Mouse (Mus musculus) CH12.LX (cell line): ENCODE results near the gene 1600014C23Rik. TPM values are rescaled to one million over a fixed set of nuclear protein-coding genes. Genes with fewer than 3 reads are reported as not detected.

ENCODE experiments used
- DNase-seq: peaks from one replicate; pipeline ENCODE4 v3.0.0-alpha.2; 2013; ENCODE audit errors: extremely low read depth
- H3K27ac ChIP-seq: 2 replicates; pipeline ENCODE4 v1.5.1; 2012; ENCODE audit warnings: low read depth, mild to moderate bottlenecking, control low read depth, moderate library complexity; ENCODE audit not compliant: insufficient read depth
- H3K27me3 ChIP-seq: replicated peaks from 2 replicates; pipeline ENCODE3; 2012; ENCODE audit warnings: inconsistent platforms
- H3K36me3 ChIP-seq, 2 experiments: replicated peaks in 1 of 2; 2 replicates each; pipeline versions ENCODE3 to v1.6.1; 2012; ENCODE audit warnings: inconsistent platforms in 1 of 2, low read length in 1 of 2, mild to moderate bottlenecking in 1 of 2, mixed read lengths in 1 of 2, moderate library complexity in 1 of 2; ENCODE audit not compliant: control insufficient read depth in 1 of 2, insufficient read depth in 1 of 2
- H3K4me1 ChIP-seq, 2 experiments: 2 replicates each; pipeline ENCODE4 v1.6.1; 2012; ENCODE audit warnings: inconsistent platforms in 1 of 2, moderate library complexity in 1 of 2; ENCODE audit not compliant: insufficient read depth in 2 of 2, control insufficient read depth in 1 of 2
- H3K4me2 ChIP-seq: 2 replicates; pipeline ENCODE4 v1.6.1; 2012; ENCODE audit warnings: low read depth, mild to moderate bottlenecking, control low read depth; ENCODE audit not compliant: poor library complexity, insufficient read depth, severe bottlenecking
- H3K4me3 ChIP-seq, 3 experiments: fragments of 150-350 bp in 1 of 3; sonication (generic) in 1 of 3; replicated peaks in 1 of 3; 2 replicates each; pipeline versions ENCODE3 to v1.5.1; 2011 to 2012; ENCODE audit warnings: low read depth in 2 of 3, low read length in 2 of 3, mild to moderate bottlenecking in 2 of 3, moderate library complexity in 2 of 3, control low read depth in 1 of 3, improper control_type of control experiment in 1 of 3, inconsistent platforms in 1 of 3, mixed read lengths in 1 of 3; ENCODE audit not compliant: poor library complexity in 1 of 3
- H3K79me2 ChIP-seq: replicated peaks from 2 replicates; pipeline ENCODE4 v1.6.1; 2012; ENCODE audit warnings: mild to moderate bottlenecking, moderate library complexity; ENCODE audit not compliant: control insufficient read depth, poor library complexity, insufficient read depth, severe bottlenecking; ENCODE audit errors: extremely low read depth
- H3K9ac ChIP-seq: 2 replicates; pipeline ENCODE4 v1.6.1; 2012; ENCODE audit warnings: low read depth, mild to moderate bottlenecking, control low read depth, moderate library complexity; ENCODE audit not compliant: insufficient read depth
- H3K9me3 ChIP-seq: replicated peaks from 2 replicates; pipeline ENCODE3; 2012; ENCODE audit warnings: low read length, inconsistent platforms, mixed read lengths
- E2F4 ChIP-seq: IDR thresholded peaks from 2 replicates; pipeline ENCODE4 v1.6.1; 2011; ENCODE audit warnings: low read depth, low read length, improper control_type of control experiment; ENCODE audit not compliant: insufficient replicate concordance
- ELF1 ChIP-seq: IDR thresholded peaks from 2 replicates; pipeline ENCODE4 v1.6.1; 2014; ENCODE audit warnings: low read depth, mild to moderate bottlenecking, inconsistent platforms, low read length, improper control_type of control experiment
- EP300 ChIP-seq: IDR thresholded peaks from 2 replicates; pipeline ENCODE4 v1.6.1; 2011; ENCODE audit warnings: low read length, improper control_type of control experiment
- ETS1 ChIP-seq: conservative IDR thresholded peaks from 2 replicates; pipeline ENCODE4 v1.6.1; 2012; ENCODE audit warnings: low read depth, mild to moderate bottlenecking, inconsistent platforms, low read length, improper control_type of control experiment, moderate library complexity
- HCFC1 ChIP-seq: IDR thresholded peaks from 2 replicates; pipeline ENCODE4 v1.6.1; 2012; ENCODE audit warnings: low read depth, mild to moderate bottlenecking, inconsistent platforms, low read length, improper control_type of control experiment
- IRF4 ChIP-seq: IDR thresholded peaks from 2 replicates; pipeline ENCODE4 v1.6.1; 2014; ENCODE audit warnings: low read depth, mild to moderate bottlenecking, inconsistent platforms, low read length, improper control_type of control experiment
- JUND ChIP-seq: conservative IDR thresholded peaks from 2 replicates; pipeline ENCODE4 v1.6.1; 2011; ENCODE audit warnings: low read depth, low read length, improper control_type of control experiment
- MAX ChIP-seq: IDR thresholded peaks from 2 replicates; pipeline ENCODE4 v1.6.1; 2011; ENCODE audit warnings: low read length, improper control_type of control experiment
- MAZ ChIP-seq: IDR thresholded peaks from 2 replicates; pipeline ENCODE4 v1.6.1; 2012; ENCODE audit warnings: low read depth, mild to moderate bottlenecking, inconsistent platforms, low read length, improper control_type of control experiment, moderate library complexity
- MEF2A ChIP-seq: IDR thresholded peaks from 2 replicates; pipeline ENCODE4 v1.6.1; 2014; ENCODE audit warnings: low read depth, mild to moderate bottlenecking, inconsistent platforms, low read length, improper control_type of control experiment, borderline replicate concordance
- MXI1 ChIP-seq: IDR thresholded peaks from 2 replicates; pipeline ENCODE4 v1.6.1; 2011; ENCODE audit warnings: mild to moderate bottlenecking, low read depth, low read length, improper control_type of control experiment
- MYC ChIP-seq: IDR thresholded peaks from 2 replicates; pipeline ENCODE4 v1.6.1; 2011; ENCODE audit warnings: low read depth, mild to moderate bottlenecking, improper control_type of control experiment, low read length
- NELFE ChIP-seq: IDR thresholded peaks from 2 replicates; pipeline ENCODE4 v1.6.1; 2011; ENCODE audit warnings: low read depth, low read length, improper control_type of control experiment
- POLR2A ChIP-seq: IDR thresholded peaks from 2 replicates; pipeline ENCODE4 v1.6.1; 2011; ENCODE audit warnings: low read depth, mild to moderate bottlenecking, improper control_type of control experiment, low read length
- RAD21 ChIP-seq: IDR thresholded peaks from 2 replicates; pipeline ENCODE4 v1.6.1; 2011; ENCODE audit warnings: low read depth, mild to moderate bottlenecking, low read length, improper control_type of control experiment, moderate library complexity
- RCOR1 ChIP-seq: conservative IDR thresholded peaks from 2 replicates; pipeline ENCODE4 v1.6.1; 2012; ENCODE audit warnings: low read depth, mild to moderate bottlenecking, inconsistent platforms, low read length, improper control_type of control experiment
- TCF12 ChIP-seq: IDR thresholded peaks from 2 replicates; pipeline ENCODE4 v1.6.1; 2014; ENCODE audit warnings: low read depth, mild to moderate bottlenecking, inconsistent platforms, low read length, improper control_type of control experiment
- USF1 ChIP-seq: IDR thresholded peaks from 2 replicates; pipeline ENCODE4 v1.6.1; 2014; ENCODE audit warnings: low read depth, mild to moderate bottlenecking, inconsistent platforms, low read length, improper control_type of control experiment
- USF2 ChIP-seq: conservative IDR thresholded peaks from 2 replicates; pipeline ENCODE4 v1.6.1; 2011; ENCODE audit warnings: low read depth, low read length, improper control_type of control experiment
- ZC3H11A ChIP-seq: IDR thresholded peaks from 2 replicates; pipeline ENCODE4 v1.6.1; 2012; ENCODE audit warnings: low read depth, mild to moderate bottlenecking, inconsistent platforms, low read length, improper control_type of control experiment
- ZMIZ1 ChIP-seq: IDR thresholded peaks from 2 replicates; pipeline ENCODE4 v1.6.1; 2012; ENCODE audit warnings: low read depth, mild to moderate bottlenecking, inconsistent platforms, low read length, improper control_type of control experiment
- ZNF384 ChIP-seq: IDR thresholded peaks from 2 replicates; pipeline ENCODE4 v1.6.1; 2012; ENCODE audit warnings: low read depth, low read length, improper control_type of control experiment, inconsistent platforms
- dilution Hi-C: fragments of 300-500 bp; cut with MboI; formaldehyde crosslinking; loops from 2 replicates; pipeline ENCODE4 v1.14.3; 2020; ENCODE audit warnings: low sequenced_read_pairs; ENCODE audit not compliant: extremely low pct_unique_long_range_greater_than_20kb, extremely low pct_ligation_motif_present
- in situ Hi-C: fragments of 300-500 bp; cut with MboI; formaldehyde crosslinking; loops from 3 replicates; pipeline ENCODE4 v1.14.3; 2019; ENCODE audit warnings: low sequenced_read_pairs, low pct_ligation_motif_present, low pct_unique_long_range_greater_than_20kb, mixed read lengths
- polyA plus RNA-seq: library from polyadenylated mRNA; unstranded; fragments of >175 nt; gene quantifications from 2 replicates; pipeline ENCODE4 v1.2.1, GENCODE M21; 2012; ENCODE audit warnings: low read depth; ENCODE audit not compliant: insufficient read length
- total RNA-seq, 2 experiments: library from RNA; depleted of rRNA; stranded (reverse); fragments of 300-350 nt in 1 of 2; fragments of >200 nt in 1 of 2; gene quantifications; 2 replicates each; pipeline ENCODE4 v1.2.3; 2012 to 2014

Gene 1600014C23Rik
- total and polyA plus RNA-seq, 3 experiments = 0.38 TPM; not detected in 2

DNA sequence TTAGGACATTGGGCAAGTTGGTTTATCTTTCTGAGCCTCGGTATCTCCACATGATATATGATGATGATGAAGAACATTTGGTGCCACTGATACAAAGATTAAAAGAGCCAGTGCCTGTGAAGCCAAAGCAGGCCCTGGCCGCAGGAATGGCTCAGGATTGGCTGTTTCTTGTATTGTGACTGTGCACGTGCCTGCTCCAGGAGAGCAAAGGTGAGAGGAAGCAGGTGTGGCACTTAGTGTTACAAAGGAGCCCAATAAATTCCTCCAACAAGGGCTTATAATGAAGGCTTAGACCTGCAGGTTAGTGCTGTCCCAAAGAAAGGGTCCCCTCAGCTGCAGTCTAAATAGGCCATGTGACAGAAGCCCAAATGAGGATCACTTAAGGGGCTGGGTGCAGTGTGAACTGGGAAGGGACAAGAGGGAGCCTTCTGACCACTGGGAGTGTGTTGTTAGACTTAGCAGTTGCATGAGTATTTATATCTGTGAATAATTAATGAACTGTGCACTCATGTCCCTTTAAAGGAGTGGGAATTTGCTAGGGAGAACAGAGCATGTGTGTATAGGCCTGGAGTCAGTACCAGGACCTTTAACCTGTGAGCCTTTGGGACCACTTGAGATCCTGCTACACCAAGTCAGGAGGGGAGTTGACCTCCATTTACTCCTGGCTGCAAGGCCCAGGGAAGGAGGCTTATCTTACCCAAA lies 34.5 kb downstream of the 1600014C23Rik start:
- Histone ChIP-seq H3K4me3 (no peak overlapping the region), H3K36me3 (peaks cover 9 to 36% of the 10 kb centered on the region in 2 experiments), H3K27ac (no peak overlapping the region), H3K9me3 (no peaks in the 10 kb centered on the region), H3K79me2 (no peaks in the 10 kb centered on the region), H3K27me3 (no peaks in the 10 kb centered on the region), H3K9ac (no peak overlapping the region), H3K4me1 (peaks cover 15 to 36% of the 10 kb centered on the region in 2 experiments), H3K4me2 (no peak overlapping the region)
- dilution Hi-C loops = no loop called here
- no peak for DNase-seq
- no peak for TF ChIP-seq USF1
- in situ Hi-C loops = no loop called here

DNA sequence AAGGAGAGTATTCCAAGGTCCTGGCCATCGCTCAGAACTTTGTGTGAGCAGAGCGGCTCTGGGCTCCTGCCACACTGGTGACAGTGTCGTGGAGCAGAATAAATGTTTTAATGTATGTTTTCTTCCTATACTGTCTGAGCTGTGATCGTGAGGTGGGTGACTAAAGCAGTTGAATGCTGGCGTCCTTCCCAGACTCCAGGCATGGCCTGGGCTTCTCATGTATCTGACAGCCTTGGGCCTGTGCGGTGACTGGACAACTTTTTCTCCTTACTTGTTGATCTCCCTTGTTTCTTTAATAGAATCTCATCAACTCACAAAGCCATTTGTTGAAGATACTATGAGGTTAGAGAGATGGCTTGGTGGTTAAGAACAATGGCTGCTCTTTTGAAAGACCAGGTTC lies 35.3 kb downstream of the 1600014C23Rik start:
- Histone ChIP-seq H3K9ac (no peak overlapping the region), H3K36me3 (peaks cover 9 to 36% of the 10 kb centered on the region in 2 experiments), H3K9me3 (no peaks in the 10 kb centered on the region), H3K79me2 (no peaks in the 10 kb centered on the region), H3K4me3 (no peak overlapping the region), H3K4me1 (peaks cover 13 to 37% of the 10 kb centered on the region in 2 experiments), H3K4me2 (no peak overlapping the region), H3K27ac (no peak overlapping the region), H3K27me3 (no peaks in the 10 kb centered on the region)
- TF ChIP-seq HCFC1 (no peak), E2F4 (no peak), ZNF384 (no peak), TCF12 (no peak), EP300 (no peak), RCOR1 (no peak), RAD21 (no peak), MAZ (no peak), MAX (no peak), MYC (no peak), ZMIZ1 (no peak)
- dilution Hi-C loops = no loop called here
- no peak for DNase-seq
- in situ Hi-C loops = no loop called here

DNA sequence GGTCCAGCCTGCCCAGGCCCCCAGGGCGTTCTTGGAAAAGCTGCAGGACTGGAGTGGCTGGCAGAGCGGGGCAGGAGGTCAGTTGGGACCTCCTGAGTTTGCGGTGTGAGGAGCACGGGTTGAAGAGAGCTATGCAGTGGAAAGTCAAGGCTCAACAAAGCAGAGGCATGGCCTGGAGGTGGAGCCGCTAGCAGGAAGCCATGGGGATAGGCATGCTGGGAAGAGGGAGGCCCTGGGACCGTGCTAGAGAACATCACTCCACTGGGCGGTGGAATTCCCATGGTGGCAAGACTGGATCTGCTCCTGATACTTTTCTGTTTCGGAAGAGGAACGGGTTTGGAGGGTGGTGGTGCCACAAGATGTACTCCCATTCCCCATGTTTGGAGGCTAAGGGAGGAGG lies 36.7 kb downstream of the 1600014C23Rik start:
- Histone ChIP-seq H3K9ac (no peak overlapping the region), H3K27me3 (no peaks in the 10 kb centered on the region), H3K27ac (no peak overlapping the region), H3K36me3 (peaks cover 9 to 38% of the 10 kb centered on the region in 2 experiments), H3K4me3 (no peak overlapping the region), H3K79me2 (no peaks in the 10 kb centered on the region; the same call in 1 of the 2 replicates), H3K9me3 (no peaks in the 10 kb centered on the region), H3K4me1 (peaks cover 15 to 38% of the 10 kb centered on the region in 2 experiments), H3K4me2 (no peak overlapping the region)
- dilution Hi-C loops (no loop called here), in situ Hi-C loops (no loop called here)
- no peak for DNase-seq
- no peak for TF ChIP-seq IRF4
- no peak for TF ChIP-seq ELF1
- TF ChIP-seq ETS1 = no peak
- no peak for TF ChIP-seq MEF2A
- no peak for TF ChIP-seq RAD21
- no peak for TF ChIP-seq JUND
- no peak for TF ChIP-seq POLR2A
- TF ChIP-seq USF2 = no peak
- TF ChIP-seq RCOR1 = no peak
- TF ChIP-seq MXI1 = no peak
- no peak for TF ChIP-seq NELFE
- no peak for TF ChIP-seq ZNF384
- no peak for TF ChIP-seq HCFC1
- no peak for TF ChIP-seq MAZ
- no peak for TF ChIP-seq ZC3H11A
- no peak for TF ChIP-seq E2F4
